Mouse (Mus musculus) bone marrow macrophage, adult 2 months (primary cell): ENCODE measurements around the gene Gmfg.

Experiments used
- CTCF ChIP-seq: IDR thresholded peaks from 2 replicates; pipeline ENCODE4 v1.5.1; 2012; ENCODE audit warnings: low read depth, mild to moderate bottlenecking, low read length, moderate library complexity
- POLR2A ChIP-seq: IDR thresholded peaks from 2 replicates; pipeline ENCODE4 v1.6.1; 2012; ENCODE audit warnings: mild to moderate bottlenecking, low read depth, low read length, borderline replicate concordance

DNA sequence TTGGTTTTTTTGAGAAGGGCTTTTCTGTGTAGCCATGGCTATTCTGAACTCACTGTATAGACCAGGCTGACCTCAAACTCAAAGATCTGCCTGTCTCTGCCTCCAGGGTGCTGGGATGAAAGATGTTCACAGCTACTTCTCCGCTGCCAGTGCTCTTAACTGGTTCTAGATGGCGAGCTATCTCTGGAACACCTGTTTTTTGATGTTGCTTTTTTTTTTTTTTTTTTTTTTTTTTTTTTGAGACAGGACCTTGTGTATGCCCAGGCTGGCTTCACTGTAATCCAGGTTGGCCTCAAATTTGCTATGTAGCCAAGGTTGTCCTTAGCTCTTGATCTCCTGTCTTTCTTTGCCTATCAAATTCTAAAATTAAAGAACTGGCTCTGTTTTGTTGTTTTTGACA lies 1.5 kb downstream of the Gmfg start:
- no peak for TF ChIP-seq POLR2A
- TF ChIP-seq CTCF = no peak
